Mouse (Mus musculus): Measurements from ENCODE around the gene Dhrs1. TPM values are rescaled to one million over a fixed set of nuclear protein-coding genes. Genes with fewer than 3 reads are reported as not detected.

Gene Dhrs1
- polyA plus RNA-seq (2011; ENCODE audit: insufficient read depth, insufficient read length, low replicate concordance, missing spikeins) = 24.4 and 25.9 TPM in 2 replicates

GRCm38 (mm10) chr14:55745180-55745860 is at the start of gene Dhrs1, which contains the start of gene Nop9:
Gene Dhrs1 (minus strand): TSS chr14:55745690.
Gene Nop9 (plus strand): TSS chr14:55745693.
- peaks cover 1% of the 10 kb centered on the region; the same call in 1 of the 2 replicates for H3K4me1 ChIP-seq (ENCODE audit: control insufficient read depth, insufficient read depth, low read length)
- H3K4me3 ChIP-seq (replicated peaks; ENCODE audit: control insufficient read depth, low read depth, low read length) = peak within 1 kb of the TSS; percentile 91
- H3K27ac ChIP-seq (ENCODE audit: control insufficient read depth, insufficient read depth, low read depth, low read length, poor library complexity) = peak within 1 kb of the TSS; percentile 72
- WGBS = 2% methylated on average over 48 of the region's 48 CpGs
- TF ChIP-seq CTCF (IDR thresholded peaks at IDR 0.05; ENCODE audit: control insufficient read depth, insufficient read depth, low read length) (no peak), POLR2A (IDR thresholded peaks at IDR 0.05; ENCODE audit: borderline replicate concordance, control insufficient read depth, low read depth, low read length) (no peak; the same call in 1 of the 2 replicates)

GRCm38 (mm10) chr14:55793946-55794345 is 48.5 kb upstream of the Dhrs1 start:
- no peak overlapping the region for H3K27ac ChIP-seq (ENCODE audit: control insufficient read depth, insufficient read depth, low read depth, low read length, poor library complexity)
- WGBS = 52% methylated on average over 2 of the region's 2 CpGs
- no peak for TF ChIP-seq CTCF (IDR thresholded peaks at IDR 0.05; ENCODE audit: control insufficient read depth, insufficient read depth, low read length)
- TF ChIP-seq POLR2A (IDR thresholded peaks at IDR 0.05; ENCODE audit: borderline replicate concordance, control insufficient read depth, low read depth, low read length) = no peak

GRCm38 (mm10) chr14:55793461-55793860 is 48.0 kb upstream of the Dhrs1 start:
- H3K27ac ChIP-seq (ENCODE audit: control insufficient read depth, insufficient read depth, low read depth, low read length, poor library complexity) = no peak overlapping the region
- WGBS = 53% methylated on average over 2 of the region's 2 CpGs
- no peak overlapping the region for H3K4me3 ChIP-seq (replicated peaks; ENCODE audit: control insufficient read depth, low read depth, low read length)
- no peaks in the 10 kb centered on the region for H3K4me1 ChIP-seq (ENCODE audit: control insufficient read depth, insufficient read depth, low read length)
- TF ChIP-seq POLR2A (IDR thresholded peaks at IDR 0.05; ENCODE audit: borderline replicate concordance, control insufficient read depth, low read depth, low read length) = no peak
- TF ChIP-seq CTCF (IDR thresholded peaks at IDR 0.05; ENCODE audit: control insufficient read depth, insufficient read depth, low read length) = no peak

More at GRCm38 (mm10) chr14:55793946-55794345, 48.5 kb upstream of the Dhrs1 start:
- H3K4me1 ChIP-seq (ENCODE audit: control insufficient read depth, insufficient read depth, low read length) = no peaks in the 10 kb centered on the region
- no peak overlapping the region for H3K4me3 ChIP-seq (replicated peaks; ENCODE audit: control insufficient read depth, low read depth, low read length)

- Histone ChIP-seq H3K4me3 (replicated peaks; ENCODE audit: control insufficient read depth, low read depth, low read length) (peak within 1 kb of the TSS; percentile 75), H3K4me1 (ENCODE audit: control insufficient read depth, insufficient read depth, low read length) (peaks cover 1% of the 10 kb centered on the region; the same call in 1 of the 2 replicates), H3K27ac (ENCODE audit: control insufficient read depth, insufficient read depth, low read depth, low read length, poor library complexity) (peak within 1 kb of the TSS; percentile 10; the same call in 1 of the 2 replicates)
- 2% methylated on average over 40 of the region's 40 CpGs for WGBS
- no peak for TF ChIP-seq CTCF (IDR thresholded peaks at IDR 0.05; ENCODE audit: control insufficient read depth, insufficient read depth, low read length)
- peak; percentile 39 for TF ChIP-seq POLR2A (IDR thresholded peaks at IDR 0.05; ENCODE audit: borderline replicate concordance, control insufficient read depth, low read depth, low read length)
Measured at GRCm38 (mm10) chr14:55788256-55789050, 43.0 kb upstream of the Dhrs1 start, which contains the start of gene Ripk3. Gene Ripk3 (minus strand): TSS chr14:55788865.

GRCm38 (mm10) chr14:55787731-55788130 is 42.2 kb upstream of the Dhrs1 start:
- WGBS = 50% methylated on average over 11 of the region's 11 CpGs
- peaks cover 1% of the 10 kb centered on the region; the same call in 1 of the 2 replicates for H3K4me1 ChIP-seq (ENCODE audit: control insufficient read depth, insufficient read depth, low read length)
- H3K27ac ChIP-seq (ENCODE audit: control insufficient read depth, insufficient read depth, low read depth, low read length, poor library complexity) = no peak overlapping the region
- TF ChIP-seq POLR2A (IDR thresholded peaks at IDR 0.05; ENCODE audit: borderline replicate concordance, control insufficient read depth, low read depth, low read length) (no peak), CTCF (IDR thresholded peaks at IDR 0.05; ENCODE audit: control insufficient read depth, insufficient read depth, low read length) (no peak)
- H3K4me3 ChIP-seq (replicated peaks; ENCODE audit: control insufficient read depth, low read depth, low read length) = peak overlapping the region; percentile 75

DNA sequence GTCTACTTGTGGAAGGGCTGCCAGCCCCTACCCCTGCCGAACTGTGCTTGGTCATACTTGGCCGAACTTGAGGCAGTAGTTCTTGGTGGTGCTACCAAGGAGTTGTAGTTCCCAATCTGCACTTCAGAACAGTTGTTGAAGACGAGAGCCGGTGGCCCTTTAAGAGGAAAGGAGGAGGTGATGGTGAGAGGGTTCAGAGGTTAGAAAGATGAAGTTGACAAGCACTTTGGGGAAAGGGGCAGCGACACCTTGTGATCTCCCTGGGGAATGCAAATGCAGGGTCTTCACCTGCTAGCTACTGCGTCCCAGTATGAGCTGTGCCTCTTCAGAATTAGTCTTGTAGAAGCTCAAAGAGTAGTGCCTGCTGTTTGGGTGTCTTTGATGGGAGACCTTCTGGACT is 39.7 kb upstream of the Dhrs1 start:
- 73% methylated on average over 6 of the region's 6 CpGs for WGBS
- Histone ChIP-seq H3K4me3 (replicated peaks; ENCODE audit: control insufficient read depth, low read depth, low read length) (no peak overlapping the region), H3K4me1 (ENCODE audit: control insufficient read depth, insufficient read depth, low read length) (peaks cover 3% of the 10 kb centered on the region; the same call in 1 of the 2 replicates), H3K27ac (ENCODE audit: control insufficient read depth, insufficient read depth, low read depth, low read length, poor library complexity) (no peak overlapping the region)
- no peak for TF ChIP-seq CTCF (IDR thresholded peaks at IDR 0.05; ENCODE audit: control insufficient read depth, insufficient read depth, low read length)
- no peak for TF ChIP-seq POLR2A (IDR thresholded peaks at IDR 0.05; ENCODE audit: borderline replicate concordance, control insufficient read depth, low read depth, low read length)

DNA sequence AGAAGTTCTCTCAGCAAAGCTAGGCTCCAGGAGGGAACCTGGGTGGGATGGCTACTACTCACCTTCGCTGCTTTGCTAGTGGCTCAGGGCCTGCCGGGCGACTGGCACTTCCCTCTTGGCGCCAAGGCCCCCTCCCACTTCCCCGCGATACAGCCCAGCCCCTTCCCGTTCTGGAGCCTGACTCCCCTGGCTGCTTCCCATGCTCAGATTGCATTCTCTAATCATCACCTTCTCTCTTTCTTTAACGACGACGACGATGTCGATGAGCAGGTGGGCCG is 38.4 kb upstream of the Dhrs1 start, which contains the start of gene Adcy4:
Gene Adcy4 (minus strand): TSS at position 138 of the 278 bp plus-strand sequence.
- Histone ChIP-seq H3K27ac (ENCODE audit: control insufficient read depth, insufficient read depth, low read depth, low read length, poor library complexity) (0 out of 2 replicates have a peak within 1 kb of the TSS, but pooled peaks have one; percentile 19), H3K4me1 (ENCODE audit: control insufficient read depth, insufficient read depth, low read length) (peaks cover 3% of the 10 kb centered on the region; the same call in 1 of the 2 replicates), H3K4me3 (replicated peaks; ENCODE audit: control insufficient read depth, low read depth, low read length) (no peak within 1 kb of the TSS)
- 46% methylated on average over 13 of the region's 13 CpGs for WGBS
- TF ChIP-seq CTCF (IDR thresholded peaks at IDR 0.05; ENCODE audit: control insufficient read depth, insufficient read depth, low read length) (no peak), POLR2A (IDR thresholded peaks at IDR 0.05; ENCODE audit: borderline replicate concordance, control insufficient read depth, low read depth, low read length) (no peak)

All from bone marrow, adult 2 months (tissue).